8 mouse cellular contexts compared by ENCODE assay signal in the genomic region with DNA sequence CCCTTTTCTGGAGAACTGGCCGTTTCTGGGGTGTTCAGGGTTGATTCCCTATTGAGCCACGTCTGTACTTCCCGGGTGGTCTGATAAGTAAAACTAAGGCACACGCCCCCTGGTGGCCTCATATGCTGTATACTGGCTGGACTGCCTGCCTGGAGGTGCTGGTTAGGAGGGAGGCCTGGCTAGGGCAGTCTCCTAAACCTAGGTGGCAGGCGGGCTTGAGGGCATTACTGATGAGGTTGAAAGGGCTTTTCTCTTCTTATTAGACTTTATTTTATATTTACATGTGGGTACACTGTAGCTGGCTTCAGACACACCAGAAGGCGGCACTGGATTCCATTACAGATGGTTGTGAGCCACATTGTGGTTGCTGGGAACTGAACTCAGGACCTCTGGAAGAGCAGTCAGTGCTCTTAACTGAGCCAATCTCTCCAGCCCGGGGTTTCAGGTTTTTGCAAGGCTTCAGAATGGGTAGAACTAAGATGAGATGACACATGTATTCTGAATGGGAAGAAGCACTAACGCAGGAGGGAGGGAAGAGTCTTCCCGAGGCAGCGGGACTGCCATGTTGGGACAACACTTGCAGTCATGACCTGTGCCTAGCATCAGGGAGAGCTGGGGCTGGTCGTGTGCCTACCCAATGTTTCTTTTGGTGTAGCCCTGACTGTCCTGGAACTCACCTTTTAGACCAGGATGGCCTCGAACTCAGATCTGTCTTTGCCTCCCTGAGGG. TPM values are rescaled to one million over a fixed set of nuclear protein-coding genes. Genes with fewer than 3 reads are reported as not detected.
DNase-seq lines count a peak whose midpoint lies in the region; ATAC-seq and TF ChIP-seq lines count a peak whose summit lies in the region.

No protein-coding gene starts in this region.

- H3K27ac ChIP-seq in ES-Bruce4 (ENCODE audit: insufficient read depth, low read length) = peak overlapping the region; percentile 27; the same call in 1 of the 2 replicates

- TF ChIP-seq POLR2A in ES-Bruce4 (IDR thresholded peaks at IDR 0.05; ENCODE audit: insufficient read depth, low read length) = no peak

- no peak for ATAC-seq in cerebellum, adult (ENCODE audit: insufficient number of reproducible peaks, low FRiP score, low TSS enrichment)
- ATAC-seq in granulocyte monocyte progenitor cell, adult 5-6 weeks (replicated peaks; ENCODE audit: poor library complexity, severe bottlenecking) = peak; percentile 30
- peak; percentile 33; the same call in 1 of the 2 replicates for ATAC-seq in megakaryocyte, adult 5-6 weeks (ENCODE audit: poor library complexity, severe bottlenecking)

- peaks cover 3% of the 10 kb centered on the region; the same call in 1 of the 2 replicates for H3K27me3 ChIP-seq in ES-Bruce4 (ENCODE audit: control insufficient read depth, insufficient read depth, low read length, poor library complexity, severe bottlenecking)

- peak; percentile 79 for TF ChIP-seq CTCF in ES-Bruce4 (IDR thresholded peaks at IDR 0.05; ENCODE audit: low read depth, low read length)

- peak; percentile 63 to 76 for DNase-seq in cerebellum, adult 18-20 months
- DNase-seq in cerebellum, adult 9-10 months = peak; percentile 73
- peak; percentile 90 to 93 for DNase-seq in kidney, postnatal 4 days
- peak; percentile 79 to 91 for DNase-seq in spleen, postnatal 4 days (ENCODE audit: low spot score in 2 of 2)

- H3K4me1 ChIP-seq in ES-Bruce4 (ENCODE audit: control insufficient read depth, insufficient read depth, low read length) = no peaks in the 10 kb centered on the region

- no peaks in the 10 kb centered on the region for H3K9me3 ChIP-seq in ES-Bruce4 (replicated peaks; ENCODE audit: control insufficient read depth, insufficient read depth, low read length, poor library complexity, severe bottlenecking)

- no peak for TF ChIP-seq EP300 in ES-Bruce4 (IDR thresholded peaks at IDR 0.05; ENCODE audit: insufficient read depth, low read depth, low read length)

- H3K4me3 ChIP-seq in ES-Bruce4 (ENCODE audit: low read depth, low read length) = no peak overlapping the region

- H3K36me3 ChIP-seq in ES-Bruce4 (ENCODE audit: control insufficient read depth, insufficient read depth, low read length, poor library complexity, severe bottlenecking) = peaks cover 31% of the 10 kb centered on the region

- no peak overlapping the region for H3K9ac ChIP-seq in ES-Bruce4 (ENCODE audit: low read depth, poor library complexity, severe bottlenecking)

RNA-seq across cellular contexts. Expression of a gene that starts 1.3 kb away (rescaled TPM):
- polyA plus RNA-seq in ES-Bruce4 (2011; ENCODE audit: insufficient read depth, insufficient read length, low read depth, missing spikeins) = 13.3 TPM in 2 replicates
- total RNA-seq in granulocyte monocyte progenitor cell, adult 5-6 weeks (2014; fragmentation: Nextera tagmentation) = not detected in 2 replicates
- 0.15 TPM in 1 of 2 replicates, not detected in the other for total RNA-seq in granulocyte monocyte progenitor cell, adult 5-6 weeks (2017)
- 0.07 TPM in 1 of 2 replicates, not detected in the other for total RNA-seq in megakaryocyte, adult 5-6 weeks (2015)
- total RNA-seq in megakaryocyte, adult 5-6 weeks (2017) = not detected in 2 replicates

RNA-seq across cellular contexts. Expression of a gene that starts 3.4 kb away (rescaled TPM):
- 2,473 and 2,707 TPM in 2 replicates for polyA plus RNA-seq in ES-Bruce4 (2011; ENCODE audit: insufficient read depth, insufficient read length, low read depth, missing spikeins)
- 5,658 and 6,549 TPM in 2 replicates for total RNA-seq in granulocyte monocyte progenitor cell, adult 5-6 weeks (2014; fragmentation: Nextera tagmentation)
- 2,742 and 3,425 TPM in 2 replicates for total RNA-seq in granulocyte monocyte progenitor cell, adult 5-6 weeks (2017)
- 5,087 and 5,550 TPM in 2 replicates for total RNA-seq in megakaryocyte, adult 5-6 weeks (2015)
- total RNA-seq in megakaryocyte, adult 5-6 weeks (2017) = 1,590 and 1,750 TPM in 2 replicates

RNA-seq across cellular contexts. Expression of a gene that starts 11.9 kb away (rescaled TPM):
- 32.8 and 37.3 TPM in 2 replicates for polyA plus RNA-seq in ES-Bruce4 (2011; ENCODE audit: insufficient read depth, insufficient read length, low read depth, missing spikeins)
- 12.1 and 24.0 TPM in 2 replicates for total RNA-seq in granulocyte monocyte progenitor cell, adult 5-6 weeks (2014; fragmentation: Nextera tagmentation)
- total RNA-seq in granulocyte monocyte progenitor cell, adult 5-6 weeks (2017) = 7.4 and 7.6 TPM in 2 replicates
- 15.0 and 17.1 TPM in 2 replicates for total RNA-seq in megakaryocyte, adult 5-6 weeks (2015)
- total RNA-seq in megakaryocyte, adult 5-6 weeks (2017) = 11.3 and 11.8 TPM in 2 replicates

RNA-seq across cellular contexts. Expression of a gene that starts 20.1 kb away (rescaled TPM):
- polyA plus RNA-seq in ES-Bruce4 (2011; ENCODE audit: insufficient read depth, insufficient read length, low read depth, missing spikeins) = 62.8 and 67.2 TPM in 2 replicates
- 19.4 and 22.3 TPM in 2 replicates for total RNA-seq in granulocyte monocyte progenitor cell, adult 5-6 weeks (2014; fragmentation: Nextera tagmentation)
- total RNA-seq in granulocyte monocyte progenitor cell, adult 5-6 weeks (2017) = 35.9 and 38.9 TPM in 2 replicates
- 32.7 and 38.9 TPM in 2 replicates for total RNA-seq in megakaryocyte, adult 5-6 weeks (2015)
- 36.8 and 47.6 TPM in 2 replicates for total RNA-seq in megakaryocyte, adult 5-6 weeks (2017)

RNA-seq across cellular contexts. Expression of a gene that starts 30.8 kb away (rescaled TPM):
- polyA plus RNA-seq in ES-Bruce4 (2011; ENCODE audit: insufficient read depth, insufficient read length, low read depth, missing spikeins) = 3.2 and 3.5 TPM in 2 replicates
- total RNA-seq in granulocyte monocyte progenitor cell, adult 5-6 weeks (2014; fragmentation: Nextera tagmentation) = 0.30 and 0.49 TPM in 2 replicates
- total RNA-seq in granulocyte monocyte progenitor cell, adult 5-6 weeks (2017) = 0.90 and 3.5 TPM in 2 replicates
- total RNA-seq in megakaryocyte, adult 5-6 weeks (2015) = not detected in 2 replicates
- total RNA-seq in megakaryocyte, adult 5-6 weeks (2017) = 0.33 TPM in 1 of 2 replicates, not detected in the other
